Mouse (Mus musculus): ENCODE results near the gene Ghrh. TPM values are rescaled to one million over a fixed set of nuclear protein-coding genes. Genes with fewer than 3 reads are reported as not detected.

Ghrh gene
- polyA plus RNA-seq, 1 experiment from 2014 or later, result not detected

DNA sequence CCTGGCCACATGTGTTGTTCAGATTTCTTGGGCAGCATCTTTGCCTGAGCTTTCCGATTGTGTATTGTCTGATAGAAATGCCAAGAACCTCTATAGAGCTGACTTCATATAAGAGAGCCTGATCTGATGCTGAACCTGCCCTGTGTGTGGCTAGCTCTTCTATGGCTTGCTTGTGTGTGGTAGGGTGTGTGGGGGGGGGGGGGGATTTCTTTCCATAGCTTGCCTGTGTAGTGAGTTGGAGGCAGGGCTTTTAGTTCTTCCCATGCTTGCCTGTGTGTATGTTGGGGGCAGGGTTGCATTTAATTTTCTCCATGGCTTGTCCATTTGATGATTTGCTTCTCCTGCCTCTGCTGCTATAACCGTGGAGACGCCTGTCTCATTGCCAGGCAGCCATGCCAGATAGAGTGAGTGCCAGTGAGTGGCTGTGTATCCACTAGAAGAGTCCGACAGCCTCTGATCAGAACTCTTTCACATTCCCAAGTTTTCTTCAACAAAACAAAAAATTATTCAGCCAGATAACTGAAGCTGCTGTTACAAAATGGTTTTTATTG is 39.5 kb downstream of the Ghrh start:
- H3K36me3 ChIP-seq (ENCODE audit: control insufficient read depth, insufficient read depth, low read length), result peaks cover 96% of the 10 kb centered on the region
- no peak overlapping the region for H3K4me3 ChIP-seq (ENCODE audit: control insufficient read depth in 1 of 2, insufficient read depth in 1 of 2, low read depth in 1 of 2, low read length in 2 of 2)
- ATAC-seq (ENCODE audit: insufficient number of reproducible peaks, insufficient read depth, low FRiP score, low read depth), result no peak
- peak overlapping the region; percentile 8 to 38; a peak in 2 of 4 replicates for H3K27ac ChIP-seq (replicated peaks in 1 of 2; ENCODE audit: control insufficient read depth in 1 of 2, insufficient read depth in 1 of 2, low read depth in 2 of 2, low read length in 2 of 2)
- no peak overlapping the region for H3K9ac ChIP-seq (ENCODE audit: low read length)
- H3K4me2 ChIP-seq (ENCODE audit: low read length), result no peak overlapping the region
- WGBS, result 89% methylated on average over 4 of the region's 4 CpGs
- H3K27me3 ChIP-seq (ENCODE audit: control insufficient read depth, insufficient read depth, low read length), result no peaks in the 10 kb centered on the region
- peaks cover 0 to 17% of the 10 kb centered on the region in 2 experiments; a peak in 1 of 4 replicates for H3K4me1 ChIP-seq (ENCODE audit: control insufficient read depth in 2 of 2, insufficient read depth in 2 of 2, low read length in 2 of 2)
- no peaks in the 10 kb centered on the region for H3K9me3 ChIP-seq (ENCODE audit: control insufficient read depth, low read length)

- Histone ChIP-seq H3K9me3 (ENCODE audit: control insufficient read depth, low read length) (no peaks in the 10 kb centered on the region), H3K36me3 (ENCODE audit: control insufficient read depth, insufficient read depth, low read length) (peaks cover 96% of the 10 kb centered on the region), H3K4me2 (ENCODE audit: low read length) (no peak overlapping the region), H3K27me3 (ENCODE audit: control insufficient read depth, insufficient read depth, low read length) (no peaks in the 10 kb centered on the region), H3K4me3 (ENCODE audit: control insufficient read depth in 1 of 2, insufficient read depth in 1 of 2, low read depth in 1 of 2, low read length in 2 of 2) (no peak overlapping the region), H3K27ac (replicated peaks in 1 of 2; ENCODE audit: control insufficient read depth in 1 of 2, insufficient read depth in 1 of 2, low read depth in 2 of 2, low read length in 2 of 2) (0 out of 4 replicates have a peak overlapping the region, but pooled peaks have one; percentile 16 to 28), H3K9ac (ENCODE audit: low read length) (no peak overlapping the region), H3K4me1 (ENCODE audit: control insufficient read depth in 2 of 2, insufficient read depth in 2 of 2, low read length in 2 of 2) (peaks cover 0 to 14% of the 10 kb centered on the region in 2 experiments; a peak in 1 of 4 replicates)
- WGBS, result 81% methylated on average over 7 of the region's 7 CpGs
- no peak for ATAC-seq (ENCODE audit: insufficient number of reproducible peaks, insufficient read depth, low FRiP score, low read depth)
Measured at GRCm38 (mm10) chr2:157306091-157307032, 40.9 kb downstream of the Ghrh start.

- H3K27ac ChIP-seq (replicated peaks in 1 of 2; ENCODE audit: control insufficient read depth in 1 of 2, insufficient read depth in 1 of 2, low read depth in 2 of 2, low read length in 2 of 2), result no peak overlapping the region
- no peak overlapping the region for H3K9ac ChIP-seq (ENCODE audit: low read length)
- H3K4me2 ChIP-seq (ENCODE audit: low read length), result no peak overlapping the region
- ATAC-seq (ENCODE audit: insufficient number of reproducible peaks, insufficient read depth, low FRiP score, low read depth), result no peak
- 83% methylated on average over 9 of the region's 9 CpGs for WGBS
- 0 out of 4 replicates have a peak, but pooled peaks cover 0 to 4% of the 10 kb centered on the region in 2 experiments for H3K4me1 ChIP-seq (ENCODE audit: control insufficient read depth in 2 of 2, insufficient read depth in 2 of 2, low read length in 2 of 2)
- H3K4me3 ChIP-seq (ENCODE audit: control insufficient read depth in 1 of 2, insufficient read depth in 1 of 2, low read depth in 1 of 2, low read length in 2 of 2), result no peak overlapping the region
- no peaks in the 10 kb centered on the region for H3K27me3 ChIP-seq (ENCODE audit: control insufficient read depth, insufficient read depth, low read length)
- no peaks in the 10 kb centered on the region for H3K9me3 ChIP-seq (ENCODE audit: control insufficient read depth, low read length)
- H3K36me3 ChIP-seq (ENCODE audit: control insufficient read depth, insufficient read depth, low read length), result peaks cover 97% of the 10 kb centered on the region
Measured at GRCm38 (mm10) chr2:157303096-157303495, 44.2 kb downstream of the Ghrh start.

GRCm38 (mm10) chr2:157300051-157300450 is 47.3 kb downstream of the Ghrh start:
- Histone ChIP-seq H3K27ac (replicated peaks in 1 of 2; ENCODE audit: control insufficient read depth in 1 of 2, insufficient read depth in 1 of 2, low read depth in 2 of 2, low read length in 2 of 2) (no peak overlapping the region), H3K36me3 (ENCODE audit: control insufficient read depth, insufficient read depth, low read length) (peaks cover 99% of the 10 kb centered on the region), H3K4me2 (ENCODE audit: low read length) (no peak overlapping the region), H3K9ac (ENCODE audit: low read length) (no peak overlapping the region), H3K9me3 (ENCODE audit: control insufficient read depth, low read length) (no peaks in the 10 kb centered on the region), H3K4me1 (ENCODE audit: control insufficient read depth in 2 of 2, insufficient read depth in 2 of 2, low read length in 2 of 2) (no peaks in the 10 kb centered on the region), H3K4me3 (ENCODE audit: control insufficient read depth in 1 of 2, insufficient read depth in 1 of 2, low read depth in 1 of 2, low read length in 2 of 2) (no peak overlapping the region), H3K27me3 (ENCODE audit: control insufficient read depth, insufficient read depth, low read length) (no peaks in the 10 kb centered on the region)
- ATAC-seq (ENCODE audit: insufficient number of reproducible peaks, insufficient read depth, low FRiP score, low read depth), result 0 out of 2 replicates have a peak, but pooled peaks have one; percentile 31
- 93% methylated on average over 6 of the region's 6 CpGs for WGBS

GRCm38 (mm10) chr2:157296105-157296689 is 51.1 kb downstream of the Ghrh start:
- 89% methylated on average over 7 of the region's 7 CpGs for WGBS
- ATAC-seq (ENCODE audit: insufficient number of reproducible peaks, insufficient read depth, low FRiP score, low read depth), result no peak

GRCm38 (mm10) chr2:157292093-157292492 is 55.2 kb downstream of the Ghrh start:
- Histone ChIP-seq H3K4me3 (ENCODE audit: control insufficient read depth in 1 of 2, insufficient read depth in 1 of 2, low read depth in 1 of 2, low read length in 2 of 2) (no peak overlapping the region), H3K9me3 (ENCODE audit: control insufficient read depth, low read length) (no peaks in the 10 kb centered on the region), H3K27me3 (ENCODE audit: control insufficient read depth, insufficient read depth, low read length) (no peaks in the 10 kb centered on the region), H3K27ac (replicated peaks in 1 of 2; ENCODE audit: control insufficient read depth in 1 of 2, insufficient read depth in 1 of 2, low read depth in 2 of 2, low read length in 2 of 2) (no peak overlapping the region), H3K4me1 (ENCODE audit: control insufficient read depth in 2 of 2, insufficient read depth in 2 of 2, low read length in 2 of 2) (peaks cover 0 to 5% of the 10 kb centered on the region in 2 experiments; a peak in 1 of 4 replicates), H3K36me3 (ENCODE audit: control insufficient read depth, insufficient read depth, low read length) (peaks cover 93% of the 10 kb centered on the region), H3K9ac (ENCODE audit: low read length) (no peak overlapping the region), H3K4me2 (ENCODE audit: low read length) (no peak overlapping the region)
- WGBS, result 17% methylated on average over 2 of the region's 2 CpGs
- no peak for ATAC-seq (ENCODE audit: insufficient number of reproducible peaks, insufficient read depth, low FRiP score, low read depth)

More at GRCm38 (mm10) chr2:157296105-157296689, 51.1 kb downstream of the Ghrh start:
- Histone ChIP-seq H3K4me3 (ENCODE audit: control insufficient read depth in 1 of 2, insufficient read depth in 1 of 2, low read depth in 1 of 2, low read length in 2 of 2) (no peak overlapping the region), H3K4me2 (ENCODE audit: low read length) (no peak overlapping the region), H3K4me1 (ENCODE audit: control insufficient read depth in 2 of 2, insufficient read depth in 2 of 2, low read length in 2 of 2) (no peaks in the 10 kb centered on the region), H3K27ac (replicated peaks in 1 of 2; ENCODE audit: control insufficient read depth in 1 of 2, insufficient read depth in 1 of 2, low read depth in 2 of 2, low read length in 2 of 2) (no peak overlapping the region), H3K27me3 (ENCODE audit: control insufficient read depth, insufficient read depth, low read length) (no peaks in the 10 kb centered on the region), H3K9me3 (ENCODE audit: control insufficient read depth, low read length) (no peaks in the 10 kb centered on the region), H3K9ac (ENCODE audit: low read length) (no peak overlapping the region), H3K36me3 (ENCODE audit: control insufficient read depth, insufficient read depth, low read length) (peaks cover 98% of the 10 kb centered on the region)

- peaks cover 93% of the 10 kb centered on the region for H3K36me3 ChIP-seq (ENCODE audit: control insufficient read depth, insufficient read depth, low read length)
- 82% methylated on average over 5 of the region's 5 CpGs for WGBS
- H3K4me1 ChIP-seq (ENCODE audit: control insufficient read depth in 2 of 2, insufficient read depth in 2 of 2, low read length in 2 of 2), result peaks cover 0 to 5% of the 10 kb centered on the region in 2 experiments; a peak in 1 of 4 replicates
- no peak for ATAC-seq (ENCODE audit: insufficient number of reproducible peaks, insufficient read depth, low FRiP score, low read depth)
- H3K27ac ChIP-seq (replicated peaks in 1 of 2; ENCODE audit: control insufficient read depth in 1 of 2, insufficient read depth in 1 of 2, low read depth in 2 of 2, low read length in 2 of 2), result no peak overlapping the region
- no peak overlapping the region for H3K4me3 ChIP-seq (ENCODE audit: control insufficient read depth in 1 of 2, insufficient read depth in 1 of 2, low read depth in 1 of 2, low read length in 2 of 2)
- no peak overlapping the region for H3K4me2 ChIP-seq (ENCODE audit: low read length)
- H3K9ac ChIP-seq (ENCODE audit: low read length), result no peak overlapping the region
- H3K27me3 ChIP-seq (ENCODE audit: control insufficient read depth, insufficient read depth, low read length), result no peaks in the 10 kb centered on the region
- H3K9me3 ChIP-seq (ENCODE audit: control insufficient read depth, low read length), result no peaks in the 10 kb centered on the region
Measured at GRCm38 (mm10) chr2:157288996-157289395, 58.3 kb downstream of the Ghrh start.
